Mouse (Mus musculus) brain, embryonic 18.5 days (tissue): ENCODE measurements around the gene B3galnt2.
A peak's percentile ranks its signal among the peaks of the same experiment; 100 is the strongest.
"Not testable (repeated sequence)": the region's sequence is repeated elsewhere in the genome, so short reads cannot be mapped to it uniquely, and the experiment has no call there.

Source experiments
- DNase-seq: peaks from one replicate; pipeline ENCODE4 v3.0.0-alpha.2; 2012; ENCODE audit warnings: low read depth, low spot score

Gene B3galnt2

DNA sequence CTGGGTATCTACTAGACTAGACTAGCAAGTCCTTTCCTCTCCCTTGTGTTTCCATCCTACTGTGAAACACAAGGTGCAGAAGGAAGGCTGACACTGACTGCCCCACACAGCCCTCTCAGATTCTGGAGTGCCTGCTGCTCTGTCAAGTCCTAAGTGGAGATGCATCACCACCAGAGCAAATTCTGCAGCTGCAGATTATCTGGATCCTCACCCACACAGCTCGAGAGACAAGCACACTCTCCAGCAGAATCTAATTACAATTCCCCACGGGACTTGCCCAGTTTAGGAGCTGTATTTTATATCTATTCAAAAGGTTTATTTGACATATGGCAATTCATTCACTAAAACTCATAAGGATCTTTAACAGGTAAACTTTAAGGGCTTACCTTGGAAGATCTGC is 51.8 kb downstream of the B3galnt2 start:
- DNase-seq: no peak

DNA sequence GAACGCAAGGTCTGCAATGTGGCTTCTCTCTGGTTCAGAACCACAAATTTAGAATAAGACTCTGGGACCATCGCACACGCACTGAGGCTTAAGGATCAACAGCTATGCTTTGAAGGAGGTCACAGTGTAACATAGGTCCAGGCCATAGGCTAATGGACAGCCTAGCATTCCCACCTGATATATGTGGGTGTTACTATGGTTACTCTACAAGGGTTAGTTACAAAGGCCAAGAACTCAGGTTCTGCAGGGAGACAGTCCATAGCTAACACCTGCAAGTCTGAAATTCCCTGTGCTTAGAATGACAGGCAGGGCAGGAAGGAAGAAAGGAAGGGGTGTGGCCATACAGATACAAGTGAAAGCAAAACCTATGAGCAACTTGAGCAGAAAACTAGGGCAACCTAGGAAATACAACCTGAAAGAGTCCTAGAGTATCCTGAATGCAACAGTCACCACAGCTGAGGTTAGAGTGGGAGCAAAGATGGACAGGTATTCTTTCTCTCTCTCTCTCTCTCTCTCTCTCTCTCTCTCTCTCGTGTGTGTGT is 57.3 kb downstream of the B3galnt2 start:
- no peak for DNase-seq

DNA sequence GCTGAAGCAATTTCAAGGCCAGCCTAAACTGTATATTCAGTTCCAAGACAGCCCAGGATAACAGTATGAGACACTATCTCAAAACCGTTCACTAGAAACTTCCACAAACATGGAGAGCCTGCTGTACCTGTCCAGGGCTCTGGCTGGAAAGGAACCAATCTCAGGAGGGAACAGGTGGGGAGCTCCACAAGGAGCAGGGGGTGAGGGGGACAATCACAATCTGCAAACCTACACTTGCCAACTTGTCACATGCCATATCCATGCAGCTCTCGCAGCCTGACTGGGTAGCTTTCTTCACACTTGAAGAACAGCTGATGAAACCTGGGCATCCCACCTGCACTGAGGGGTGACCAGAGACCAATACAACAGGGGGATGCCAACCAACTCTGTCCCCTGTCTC is 59.7 kb downstream of the B3galnt2 start:
- DNase-seq: no peak

DNA sequence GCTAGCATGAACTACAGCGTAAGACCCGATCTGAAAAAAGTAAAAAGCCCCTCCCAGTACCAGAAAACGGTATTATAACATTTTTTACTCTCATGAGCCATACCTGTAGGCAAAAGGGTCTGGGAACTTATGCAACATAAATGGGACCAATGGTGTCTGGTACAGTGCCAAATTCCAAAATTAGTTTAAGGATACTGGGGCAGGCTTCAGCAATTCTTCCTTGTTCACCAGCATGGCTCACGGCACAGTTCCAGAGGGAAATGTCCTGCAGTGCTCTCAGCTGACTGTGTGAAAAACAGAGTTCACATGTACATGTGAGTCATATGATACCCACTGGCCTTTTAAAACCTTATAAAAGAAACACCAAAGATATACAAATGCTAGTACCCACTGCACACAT is 60.3 kb downstream of the B3galnt2 start:
- DNase-seq: no peak

DNA sequence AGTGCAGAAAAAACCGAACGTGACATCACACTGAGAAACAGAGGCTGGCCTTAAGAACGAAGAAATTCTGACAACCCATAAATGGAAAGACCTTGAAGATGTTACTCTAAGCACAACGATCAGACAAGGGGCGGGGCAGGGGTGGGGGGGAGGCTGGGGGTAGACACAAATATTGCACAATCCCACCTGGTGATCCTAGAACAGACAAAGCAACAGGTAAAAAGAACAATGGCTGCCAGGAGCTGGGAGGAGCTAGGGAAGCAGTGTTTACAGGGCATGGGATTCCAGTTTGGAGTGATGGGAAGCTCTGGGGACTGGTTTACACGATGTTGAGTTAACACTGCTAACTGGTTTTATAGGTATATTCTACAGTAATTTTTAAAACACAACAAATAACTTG is 61.3 kb downstream of the B3galnt2 start:
- DNase-seq: no peak

DNA sequence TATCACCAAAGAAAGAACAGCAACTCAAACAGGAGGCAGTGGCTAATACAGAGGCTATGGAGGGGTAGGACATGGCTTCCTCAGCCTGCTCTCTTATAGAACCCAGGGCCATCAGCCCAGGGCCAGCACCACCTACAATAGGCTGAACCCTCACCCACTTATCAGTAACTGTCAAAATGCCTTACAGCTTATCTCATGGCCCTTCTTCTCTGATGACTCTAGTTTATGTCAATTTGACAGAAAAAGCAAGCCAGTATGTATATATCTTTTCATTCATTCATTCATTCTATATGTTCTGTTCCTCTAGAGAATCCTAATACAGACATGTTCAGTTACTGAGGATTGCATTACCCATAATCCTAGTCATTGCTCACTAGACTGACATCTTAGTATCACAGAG is 64.0 kb downstream of the B3galnt2 start:
- DNase-seq: no peak

DNA sequence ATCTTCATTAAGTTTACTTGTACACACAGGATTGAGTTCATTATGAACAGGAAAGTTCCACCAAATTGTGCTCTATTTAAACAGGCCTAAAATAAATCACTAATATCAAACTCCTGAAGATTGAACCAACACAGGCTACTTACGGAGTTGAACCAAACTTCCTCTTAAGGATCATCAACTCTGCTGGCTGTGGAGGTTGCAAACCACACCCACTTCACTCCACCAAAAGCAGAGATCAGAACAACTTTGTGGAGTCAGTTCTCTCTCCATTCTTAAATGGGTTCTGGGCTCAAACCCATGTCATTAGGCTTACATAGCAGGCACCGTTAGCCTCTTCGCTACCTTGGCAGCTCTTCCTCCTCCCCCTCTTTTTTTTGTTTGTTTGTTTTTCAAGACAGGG is 64.6 kb downstream of the B3galnt2 start:
- no peak for DNase-seq

DNA sequence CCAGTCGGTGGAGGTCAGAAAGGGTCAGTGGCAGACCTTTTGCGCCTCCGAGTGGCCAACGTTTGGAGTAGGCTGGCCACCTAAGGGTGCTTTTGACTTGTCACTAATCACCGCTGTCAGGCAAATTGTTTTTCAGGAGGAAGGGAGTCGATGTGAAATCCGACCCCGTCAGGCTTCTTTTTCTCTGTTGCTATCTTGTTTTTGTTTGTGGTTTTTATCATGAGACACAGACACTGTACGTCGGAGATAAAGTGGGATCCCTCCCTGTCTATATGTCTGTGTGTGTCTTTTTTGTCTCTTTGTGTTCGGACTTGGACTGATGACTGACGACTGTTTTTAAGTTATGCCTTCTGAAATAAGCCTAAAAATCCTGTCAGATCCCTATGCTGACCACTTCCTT is 67.1 kb downstream of the B3galnt2 start:
- DNase-seq: not testable (repeated sequence)

DNA sequence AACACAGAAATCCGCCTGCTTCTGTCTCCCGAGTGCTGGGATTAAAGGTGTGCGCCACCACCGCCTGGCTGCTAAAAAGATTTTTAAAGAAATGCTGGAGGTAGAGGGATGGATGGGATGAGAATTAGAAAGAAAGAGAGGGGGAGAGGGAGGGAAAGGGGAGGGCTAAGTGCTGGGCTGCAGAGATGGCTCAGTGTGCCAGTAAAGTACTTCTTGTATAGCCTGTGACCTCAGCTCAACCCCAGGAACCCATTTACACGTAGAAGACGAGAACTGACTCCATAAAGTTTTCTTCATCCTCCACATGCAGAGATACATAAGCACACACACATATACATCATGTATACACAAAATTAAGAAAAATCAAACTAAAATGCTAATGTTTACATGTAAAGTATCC is 71.3 kb downstream of the B3galnt2 start:
- DNase-seq: no peak

DNA sequence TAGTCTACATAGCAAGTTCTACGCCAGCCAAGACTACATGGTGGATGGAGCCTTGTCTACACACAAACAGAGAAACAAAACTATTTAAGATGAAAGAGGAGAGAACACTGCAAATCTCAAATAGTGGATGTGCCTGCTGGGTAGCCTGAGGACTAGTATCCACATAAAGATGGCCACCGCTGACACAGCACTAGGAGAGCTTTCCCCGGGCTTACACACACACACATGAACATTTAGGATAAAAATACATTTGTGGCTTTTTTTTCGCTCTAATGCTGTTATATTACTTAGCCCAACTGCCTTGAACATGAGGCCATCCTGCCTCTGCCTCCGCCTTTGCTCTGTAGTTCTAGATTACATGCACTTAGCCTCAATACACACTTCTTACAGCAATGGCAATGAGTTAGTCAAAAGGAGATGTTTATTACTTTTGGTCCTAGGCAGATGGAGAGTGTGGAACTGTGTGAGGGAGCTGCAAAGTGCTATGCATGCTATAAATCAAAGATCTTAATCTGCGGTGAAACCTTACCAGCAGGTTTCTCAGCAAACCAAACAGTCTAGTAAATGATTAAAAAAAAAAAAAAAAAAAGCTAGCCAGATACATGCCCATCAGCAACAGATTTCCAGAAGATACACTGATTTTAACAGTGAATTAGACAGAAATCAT is 72.0 kb downstream of the B3galnt2 start:
- DNase-seq: no peak

DNA sequence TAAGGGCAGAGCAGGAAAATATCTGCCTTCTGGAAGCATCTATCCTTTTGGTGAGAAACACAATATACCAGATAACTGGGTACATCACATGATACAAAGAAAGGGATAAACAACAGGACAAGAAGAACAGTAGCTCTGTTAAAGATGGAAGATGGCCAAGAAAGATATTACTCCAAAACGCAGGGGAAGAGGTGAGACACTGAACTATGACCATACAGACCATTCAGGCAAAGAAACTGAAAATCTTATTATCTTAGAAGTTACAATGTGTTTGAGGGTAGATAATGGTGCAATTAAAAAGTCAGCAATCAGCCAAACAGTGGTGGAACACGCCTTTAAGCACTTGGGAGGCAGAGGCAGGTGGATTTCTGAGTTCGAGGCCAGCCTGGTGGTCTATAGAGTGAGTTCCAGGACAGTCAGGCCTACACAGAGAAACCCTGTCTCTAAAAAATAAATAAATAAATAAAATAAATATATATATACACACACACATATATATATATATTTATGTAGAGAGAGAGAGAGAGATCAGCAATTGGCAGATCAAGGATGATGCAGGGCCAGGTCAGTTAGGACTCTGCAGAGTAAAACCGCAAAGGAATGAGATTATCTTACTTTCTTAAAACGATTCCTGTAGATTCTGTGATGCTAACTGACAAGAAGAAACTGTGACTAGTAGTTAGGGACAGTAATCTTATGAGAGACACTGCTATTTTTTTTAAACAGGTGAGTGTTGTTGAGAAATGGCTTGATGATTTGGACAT is 79.2 kb downstream of the B3galnt2 start:
- DNase-seq: no peak

DNA sequence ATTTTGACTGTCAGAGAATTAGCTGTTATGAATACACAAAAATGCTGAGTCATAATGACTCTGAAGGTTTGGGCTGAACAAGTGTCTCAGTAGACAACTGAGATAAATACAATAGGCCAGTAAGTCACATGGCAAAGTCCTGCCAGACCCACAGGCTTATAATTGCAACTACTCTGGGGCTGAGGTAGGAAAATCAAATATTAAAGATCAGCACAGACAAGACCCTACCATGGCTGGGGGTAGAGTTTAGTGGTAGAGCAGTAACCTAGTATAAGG is 79.7 kb downstream of the B3galnt2 start:
- DNase-seq: no peak

DNA sequence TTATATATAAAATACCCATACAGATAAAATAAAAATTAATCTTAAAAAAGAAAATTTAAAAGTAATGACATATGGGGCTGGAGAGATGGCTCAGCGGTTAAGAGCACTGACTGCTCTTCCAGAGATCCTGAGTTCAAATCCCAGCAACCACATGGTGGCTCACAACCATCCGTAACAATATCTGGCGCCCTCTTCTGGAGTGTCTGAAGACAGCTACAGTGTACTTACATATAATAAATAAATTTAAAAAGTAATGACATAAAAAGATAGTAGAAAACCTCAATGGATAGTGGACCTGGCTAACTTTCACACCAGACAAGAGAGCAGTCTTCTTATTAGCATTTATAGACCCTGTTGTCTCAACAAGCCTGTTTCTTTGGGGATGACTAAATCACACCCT is 81.1 kb downstream of the B3galnt2 start:
- not testable (repeated sequence) for DNase-seq

DNA sequence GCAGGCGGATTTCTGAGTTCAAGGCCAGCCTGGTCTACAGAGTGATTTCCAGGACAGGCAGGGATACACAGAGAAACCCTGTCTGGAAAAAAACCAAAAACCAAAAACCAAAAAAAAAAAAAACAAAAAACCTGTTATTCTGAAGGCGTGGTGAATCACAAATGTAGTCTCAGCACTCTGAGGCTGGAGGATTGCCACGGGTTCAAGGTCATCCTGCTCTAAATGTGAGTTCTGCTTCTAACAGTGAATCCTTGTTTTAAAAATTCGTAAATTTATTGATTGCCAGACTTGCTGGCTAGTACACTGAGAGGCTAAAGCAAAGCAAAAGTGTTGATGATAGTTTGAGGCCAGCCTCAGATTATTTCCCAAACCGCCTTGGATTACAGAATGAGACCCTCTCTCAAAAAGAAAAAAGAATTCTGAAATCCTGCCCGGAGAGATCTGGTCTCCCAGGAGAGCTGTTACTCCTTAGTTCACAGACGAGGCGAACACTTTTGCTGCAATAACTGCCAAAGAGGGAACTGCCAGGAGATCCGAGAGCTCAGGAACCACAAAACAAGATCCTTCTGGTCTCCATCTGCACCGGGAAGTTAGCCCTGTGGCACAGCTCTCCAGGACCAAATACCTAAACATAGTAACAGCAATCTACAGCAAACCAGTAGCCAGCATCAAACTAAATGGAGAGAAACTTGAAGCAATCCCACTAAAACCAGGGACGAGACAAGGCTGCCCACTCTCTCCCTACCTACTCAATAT is 81.8 kb downstream of the B3galnt2 start:
- DNase-seq: no peak

DNA sequence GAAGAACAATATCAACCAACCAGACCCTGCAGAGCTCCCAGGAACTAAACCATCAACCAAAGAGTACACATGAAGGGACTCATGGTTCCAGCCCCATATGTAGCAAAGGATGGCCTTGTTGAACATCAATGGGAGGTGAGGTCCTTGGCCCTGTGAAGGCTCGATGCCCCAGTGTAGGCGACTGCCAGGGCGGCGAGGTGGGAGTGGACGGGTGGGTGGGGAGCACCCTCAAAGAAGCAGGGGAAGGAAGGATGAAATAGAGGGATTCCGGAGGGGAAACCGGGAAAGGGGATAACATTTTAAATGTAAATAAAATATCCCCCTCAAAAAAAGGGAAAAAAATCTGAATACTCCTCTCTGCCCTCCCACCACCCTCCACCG is 84.6 kb downstream of the B3galnt2 start:
- peak; percentile 6 for DNase-seq

DNA sequence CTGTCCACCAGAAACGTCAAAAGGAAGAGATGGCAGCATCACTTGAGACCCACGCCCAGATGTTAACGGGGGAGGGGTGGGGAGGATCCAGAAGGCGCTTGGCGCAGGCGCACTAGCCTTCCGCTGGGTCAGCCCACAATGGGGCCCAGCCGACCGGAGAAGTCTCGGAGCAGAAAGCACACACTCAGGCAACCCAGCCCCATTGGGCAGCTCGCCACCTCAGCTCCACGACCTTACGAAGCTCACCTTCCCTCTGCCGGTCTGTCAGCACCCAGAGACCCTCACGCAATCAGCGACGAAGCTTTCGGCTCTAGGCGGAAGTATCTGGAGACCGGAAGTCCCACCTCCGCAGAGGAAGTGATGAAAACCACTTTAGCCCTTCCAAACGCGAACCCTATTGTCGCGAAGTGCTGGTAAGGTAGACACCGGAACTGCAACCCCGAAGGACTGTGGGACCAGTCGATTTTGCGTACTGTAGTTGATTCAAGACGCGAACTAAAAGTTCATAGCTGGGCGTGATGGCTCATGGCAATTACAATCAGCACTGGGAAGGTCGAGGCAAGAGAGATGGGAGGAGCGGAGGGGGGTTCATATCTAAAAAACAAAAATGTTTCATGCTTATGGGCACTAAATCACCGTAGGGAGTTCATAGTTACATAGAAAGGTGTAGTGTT is 85.2 kb downstream of the B3galnt2 start, which contains the start of gene Tbce:
Gene Tbce, minus strand, starts transcription at position 347 of the 674 bp plus-strand sequence.
- peak; percentile 89 for DNase-seq

DNA sequence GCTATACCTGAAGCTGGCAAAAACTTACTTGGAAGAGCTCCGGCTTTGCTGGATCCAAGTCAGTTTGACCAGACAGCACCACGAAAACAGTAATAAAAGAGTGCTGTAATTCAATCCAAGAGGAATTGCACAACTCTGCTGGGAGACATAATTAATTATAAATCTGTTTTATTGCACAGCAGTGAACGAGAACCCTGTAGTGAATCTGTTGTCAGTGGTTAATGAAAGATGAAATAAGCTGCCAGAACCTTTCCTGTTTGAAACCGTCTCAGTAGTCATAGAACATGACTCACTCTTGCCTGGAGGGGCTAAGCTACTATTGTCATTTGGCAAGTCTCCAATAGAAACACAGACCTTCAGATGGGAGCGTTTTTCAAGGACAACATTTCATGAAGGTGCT is 85.9 kb downstream of the B3galnt2 start:
- DNase-seq: no peak

DNA sequence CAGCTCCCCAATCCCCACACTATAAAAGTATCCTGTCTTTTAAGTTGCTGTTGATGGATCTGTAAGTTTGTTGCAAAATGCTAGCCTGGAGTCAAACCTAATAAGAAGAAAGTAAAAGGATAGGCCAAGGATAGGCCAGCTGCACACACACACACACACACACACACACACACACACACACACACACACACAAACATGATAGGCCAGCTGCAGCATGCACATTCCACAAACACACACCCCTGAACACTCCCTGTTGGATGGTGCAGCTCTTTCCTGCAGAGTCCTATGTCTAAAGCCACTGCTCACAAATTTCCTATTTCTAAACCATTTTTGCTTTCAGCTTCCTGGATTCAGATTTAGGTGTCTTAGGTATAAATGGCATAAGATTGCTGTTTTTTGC is 89.6 kb downstream of the B3galnt2 start:
- DNase-seq: no peak

DNA sequence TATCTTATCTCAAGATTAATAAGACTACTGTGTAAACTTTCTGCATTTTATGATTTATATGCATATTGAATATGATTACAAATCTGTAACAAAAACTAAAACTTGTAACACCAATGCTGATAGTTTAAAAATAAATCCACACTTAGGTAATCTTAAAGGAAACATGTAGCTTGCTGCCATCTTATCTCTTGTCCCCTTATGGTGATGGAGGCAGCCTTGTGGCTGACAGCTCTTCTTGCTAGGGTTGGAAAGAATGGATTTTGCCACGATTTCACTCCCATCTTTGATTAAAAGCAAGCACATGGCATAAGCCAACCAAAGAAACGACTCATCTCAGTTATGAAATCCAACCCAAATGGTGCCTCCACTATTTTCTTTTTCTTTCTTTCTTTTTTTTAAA is 90.3 kb downstream of the B3galnt2 start:
- no peak for DNase-seq
